Mouse (Mus musculus): Measurements from ENCODE around the gene Tle3.

Tle3 gene

DNA sequence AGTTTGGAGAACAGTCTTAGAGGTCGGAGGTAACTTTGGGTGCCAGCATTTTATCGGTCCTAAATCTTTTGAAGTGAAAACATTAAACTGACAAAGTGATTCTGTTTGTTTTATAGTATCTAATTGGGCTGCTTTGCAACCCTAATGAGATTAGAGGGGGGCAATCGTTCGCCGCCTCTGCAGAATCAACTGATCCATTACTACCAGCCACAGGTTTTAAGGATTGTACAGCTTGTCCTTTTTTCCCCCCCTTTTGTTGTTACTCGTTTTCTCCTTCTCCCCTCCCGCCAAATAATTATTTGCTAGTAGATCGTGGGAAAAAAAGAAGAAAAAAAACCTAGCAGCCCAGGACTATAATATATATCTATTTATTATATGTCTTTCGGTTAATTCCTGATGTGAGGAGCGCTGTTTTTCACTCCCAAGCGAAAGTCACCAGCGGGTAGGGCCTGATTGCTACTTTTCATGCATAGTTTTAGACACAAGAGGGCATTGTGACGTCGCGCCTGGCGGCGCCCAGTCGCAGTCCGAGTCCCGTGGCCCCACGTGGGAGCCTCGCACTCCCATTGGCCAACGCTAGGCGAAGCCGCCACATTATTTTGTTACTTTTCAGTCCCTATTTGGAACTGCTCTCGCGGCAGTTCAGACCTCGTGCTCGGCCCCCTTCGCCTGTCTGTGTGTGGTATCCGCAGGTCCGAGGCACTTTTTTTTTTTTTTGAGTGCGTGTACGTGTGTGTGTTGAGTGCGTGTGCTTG, at the start of gene Tle3:
Gene Tle3 (plus strand): TSS at position 612 of the 755 bp plus-strand sequence.
- DNase-seq (ENCODE audit: low read depth, low spot score), result peak; percentile 99

DNA sequence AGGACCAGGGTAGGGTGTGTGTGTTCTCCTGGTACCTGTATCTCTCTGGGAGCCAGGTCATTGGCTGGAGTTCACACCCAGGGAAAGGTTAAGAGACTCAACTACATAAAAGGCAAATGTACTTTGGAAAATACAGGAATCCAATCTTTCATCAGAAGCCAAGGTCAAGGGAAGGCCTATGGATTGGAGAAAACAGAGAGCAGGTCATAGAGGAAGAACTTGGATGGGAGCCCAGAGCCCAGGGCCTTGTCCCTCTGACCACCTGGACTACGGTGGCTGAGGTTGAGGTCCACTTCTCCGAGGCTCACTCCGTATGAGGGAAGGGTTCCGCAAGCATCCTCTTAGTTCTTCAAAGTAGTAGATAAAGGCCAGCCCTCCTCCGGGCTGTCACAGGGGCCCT, 48.9 kb upstream of the Tle3 start:
- DNase-seq (ENCODE audit: low read depth, low spot score), result no peak

DNA sequence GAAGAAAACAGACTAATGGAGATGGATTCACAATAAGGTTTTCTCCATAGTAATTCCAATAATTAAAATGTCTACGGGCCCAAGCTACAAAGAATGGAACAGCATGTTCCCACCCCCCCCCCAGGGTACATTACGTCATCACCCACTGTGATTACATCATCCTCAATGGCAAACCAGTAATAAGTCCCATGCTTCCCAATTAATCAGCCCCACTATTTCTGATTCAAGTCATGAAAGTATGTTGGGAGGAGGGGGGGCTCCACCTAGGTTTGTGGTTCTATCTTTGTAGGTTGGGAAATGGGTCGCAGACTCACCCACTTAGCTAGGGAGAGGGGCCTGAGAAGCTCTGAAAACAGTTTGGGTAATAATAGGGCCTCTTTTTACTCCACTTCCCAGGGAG, 48.3 kb upstream of the Tle3 start:
- DNase-seq (ENCODE audit: low read depth, low spot score), result no peak

DNA sequence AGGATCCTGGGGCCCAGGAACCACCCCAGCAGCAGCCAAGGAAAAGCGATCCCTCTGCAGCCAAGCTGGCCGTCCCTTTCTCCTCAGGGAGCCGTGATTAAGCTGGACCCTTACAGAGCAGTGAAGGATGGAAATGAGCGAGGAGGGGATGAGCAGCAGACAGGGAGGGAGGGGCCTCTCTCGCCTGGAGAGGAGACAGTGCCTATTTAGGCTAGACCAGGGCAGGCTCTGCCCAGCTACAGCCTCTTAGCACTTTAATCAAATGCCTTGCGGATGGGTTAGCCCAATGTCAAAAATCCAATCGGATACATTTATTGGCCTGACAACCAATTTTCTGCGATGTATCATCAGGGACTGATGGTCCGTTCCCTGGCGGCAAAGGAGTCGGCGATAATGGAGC, 47.8 kb upstream of the Tle3 start:
- no peak for DNase-seq (ENCODE audit: low read depth, low spot score)

DNA sequence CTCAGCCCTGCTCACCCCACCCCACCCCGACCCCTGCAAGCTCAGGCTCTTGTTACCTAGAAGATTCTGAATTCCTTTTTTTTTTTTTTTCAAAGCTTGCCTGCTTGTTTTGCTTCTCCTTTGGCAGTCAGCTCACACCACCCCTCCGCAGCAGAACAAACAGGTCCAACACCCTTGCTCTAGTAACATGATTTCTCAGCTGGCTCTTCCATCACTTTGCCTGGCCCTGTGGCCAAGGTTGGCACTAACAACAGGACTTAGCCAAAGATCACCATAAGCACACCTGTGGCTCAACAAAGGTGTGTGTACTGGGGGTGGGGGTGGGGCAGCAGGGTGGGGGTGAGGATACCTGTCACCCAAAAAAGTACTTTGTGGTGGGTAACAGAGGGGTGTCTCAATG, 47.2 kb upstream of the Tle3 start:
- DNase-seq (ENCODE audit: low read depth, low spot score), result no peak

DNA sequence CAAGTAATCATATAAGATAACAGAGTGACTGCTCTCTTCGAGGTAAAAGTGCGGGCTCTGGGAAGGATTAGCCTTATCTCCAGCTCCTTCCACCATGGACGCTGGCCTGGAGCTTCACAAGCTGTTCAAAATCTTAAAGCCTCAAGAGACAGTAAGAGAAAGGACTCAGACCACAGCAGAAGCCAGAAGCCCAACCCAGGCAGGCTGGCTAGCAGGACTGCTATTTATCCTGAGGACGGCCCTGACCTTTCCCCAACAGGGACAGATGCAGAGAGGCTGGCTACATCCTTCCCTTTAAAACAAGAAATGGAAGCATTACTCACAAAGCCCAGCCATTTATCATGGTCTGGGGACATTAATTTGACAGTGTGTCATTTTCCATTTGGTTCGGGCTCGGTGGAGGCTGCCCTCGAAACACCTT, 46.2 kb upstream of the Tle3 start:
- DNase-seq (ENCODE audit: low read depth, low spot score), result no peak

DNA sequence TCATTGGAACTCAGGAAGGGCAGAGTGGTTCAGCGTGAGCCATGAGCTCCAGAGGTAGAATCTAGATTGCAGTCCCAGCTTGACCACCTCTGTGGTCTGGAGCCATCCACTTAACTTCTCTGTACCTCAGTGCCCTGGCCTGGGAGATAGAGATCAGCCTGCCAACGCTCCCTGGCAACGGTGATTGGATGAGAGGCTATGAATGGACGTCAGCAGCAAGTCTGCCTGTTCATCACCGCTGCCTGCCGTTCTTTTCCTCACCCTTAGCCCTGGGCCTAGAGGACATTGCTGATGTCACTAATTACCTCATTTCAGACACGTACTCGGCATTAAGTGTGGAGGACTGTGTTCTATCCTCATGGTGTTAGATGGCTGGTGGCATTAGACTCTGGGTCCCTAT, 45.2 kb upstream of the Tle3 start:
- DNase-seq (ENCODE audit: low read depth, low spot score), result no peak

DNA sequence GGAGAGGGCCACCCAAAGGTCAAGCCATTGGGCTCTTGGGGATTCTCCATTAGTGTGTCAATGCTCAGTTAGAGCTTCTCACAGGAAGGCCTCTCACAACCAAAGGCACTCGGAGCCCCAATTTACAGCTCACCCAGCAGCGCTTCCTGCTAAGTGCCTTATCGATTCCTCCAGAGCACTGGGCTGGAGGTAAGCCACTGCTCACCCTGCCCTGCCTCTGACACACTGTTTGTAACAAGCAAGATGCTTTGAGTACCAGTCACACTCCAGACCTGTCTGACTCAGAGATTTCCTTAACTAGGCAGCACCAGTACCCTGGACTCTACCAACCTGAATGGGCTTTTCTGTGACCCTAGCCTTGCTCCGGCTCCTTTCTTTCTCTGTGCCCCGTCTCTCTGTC, 44.0 kb upstream of the Tle3 start:
- DNase-seq (ENCODE audit: low read depth, low spot score), result no peak

DNA sequence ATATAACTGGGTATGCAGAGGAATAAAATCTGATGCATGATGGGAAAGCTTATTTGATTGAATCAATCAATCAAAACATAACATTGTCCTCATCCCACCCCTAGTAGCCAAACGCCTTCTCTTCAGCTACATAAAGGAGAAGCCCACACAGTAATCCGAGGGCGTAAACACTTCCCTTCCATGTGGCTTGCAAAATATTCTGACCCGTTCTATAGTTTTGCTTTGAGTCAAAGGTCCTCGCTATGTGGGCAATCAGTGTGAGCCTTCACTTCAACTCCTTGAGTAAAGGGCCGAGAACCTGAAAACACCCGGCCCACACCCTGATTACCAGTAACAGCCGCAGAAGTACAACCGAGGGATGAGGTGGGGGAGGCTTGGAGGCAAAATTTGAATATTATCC, 41.4 kb upstream of the Tle3 start:
- no peak for DNase-seq (ENCODE audit: low read depth, low spot score)

DNA sequence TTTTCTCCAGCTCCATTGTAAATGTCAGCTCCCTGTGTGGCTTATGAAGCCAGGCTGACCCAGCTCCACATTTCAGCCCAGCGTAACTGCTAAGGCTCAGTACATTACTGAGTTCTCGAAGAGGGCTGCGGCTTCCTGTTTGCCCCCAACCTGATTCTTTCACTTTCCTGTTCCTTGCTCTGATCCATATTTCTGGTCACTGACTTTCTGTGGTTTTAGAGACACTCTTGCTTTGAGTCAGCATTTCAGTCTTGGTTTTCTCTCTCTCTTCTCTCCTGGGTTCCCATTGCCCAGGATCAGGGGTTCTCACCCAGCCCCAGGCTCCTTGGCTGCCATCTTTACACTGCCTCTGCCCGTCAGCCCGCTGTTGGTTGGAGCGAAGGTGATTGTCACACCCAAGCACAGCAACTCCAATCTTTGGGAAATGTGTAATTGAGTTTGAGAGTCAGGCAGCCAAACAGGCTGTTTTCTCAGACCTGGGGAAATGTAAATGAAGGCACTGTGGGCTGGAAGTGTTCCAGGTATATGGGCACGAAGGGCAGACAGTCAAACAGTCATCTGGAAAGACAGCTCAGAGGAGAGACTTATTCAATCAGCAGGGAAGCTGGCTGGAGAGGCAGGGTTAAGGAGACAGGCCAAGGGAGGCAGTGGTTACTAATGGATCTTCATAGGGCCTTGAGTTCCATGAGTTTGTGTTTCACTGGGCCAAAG, 39.8 kb upstream of the Tle3 start:
- DNase-seq (ENCODE audit: low read depth, low spot score), result no peak

DNA sequence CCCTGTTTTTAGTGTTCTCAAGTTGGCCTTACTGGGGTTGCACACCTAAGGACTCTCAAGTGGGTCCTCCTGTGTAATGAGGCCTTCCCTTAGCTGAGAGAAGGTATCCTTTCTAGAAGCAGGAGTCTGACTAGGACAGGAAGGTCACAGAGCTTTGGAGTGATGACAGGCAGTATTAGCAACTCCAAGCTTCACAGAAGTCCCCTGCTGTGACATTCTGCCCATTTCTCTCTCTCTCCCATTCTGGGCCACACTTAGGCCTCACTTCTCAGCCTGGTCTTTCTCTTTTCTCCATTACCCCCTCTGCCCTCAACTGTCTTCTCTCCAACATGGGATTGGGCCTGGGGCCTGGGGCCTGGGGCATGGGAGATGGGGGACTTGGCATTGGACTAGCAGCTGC, 36.0 kb upstream of the Tle3 start:
- no peak for DNase-seq (ENCODE audit: low read depth, low spot score)

DNA sequence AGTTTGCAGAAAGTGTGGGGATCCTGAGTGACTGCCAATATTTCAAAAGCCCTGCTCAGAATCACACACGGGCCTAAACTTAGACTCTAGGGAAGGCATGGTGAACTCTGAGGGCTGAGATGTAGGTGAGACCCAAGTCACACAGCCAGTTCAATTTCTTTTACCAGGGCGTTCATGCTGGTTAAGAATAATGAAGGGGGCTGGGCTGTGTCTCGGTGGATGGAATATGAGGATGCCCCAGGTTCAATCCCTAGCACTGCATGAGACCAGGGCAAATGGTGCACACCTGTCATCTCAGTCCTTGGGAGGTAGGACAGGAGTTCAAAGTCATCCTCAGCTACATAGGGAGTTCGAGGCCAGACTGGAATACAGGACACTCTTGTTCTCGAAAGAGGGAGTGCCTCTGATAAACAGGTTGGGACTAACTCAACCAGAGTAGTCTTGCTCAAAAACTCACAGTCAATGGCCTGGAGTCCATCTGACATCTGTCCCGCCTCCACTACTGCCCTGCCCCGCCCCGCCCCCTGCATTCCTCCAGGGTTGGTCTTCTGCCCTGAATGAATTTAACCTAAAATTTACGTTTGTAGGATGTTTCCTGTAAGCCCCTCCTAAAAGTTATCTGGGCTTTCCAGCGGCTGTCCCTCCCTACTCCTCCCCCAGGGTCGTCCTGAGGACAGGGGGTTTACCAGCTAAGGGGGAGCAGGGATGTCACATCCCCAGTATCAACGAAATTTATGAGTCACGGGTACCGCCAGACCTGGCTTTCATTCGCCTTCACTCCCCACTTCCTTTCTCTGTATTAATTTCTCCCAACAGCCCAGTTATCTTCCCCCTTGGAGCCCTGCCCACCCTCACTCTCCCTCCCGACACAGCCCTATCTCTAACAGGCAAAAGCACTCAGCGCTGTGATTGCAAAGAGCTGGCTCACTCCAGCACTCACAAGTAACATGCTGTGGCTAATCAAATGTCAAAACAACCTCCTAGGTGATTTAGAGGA, 35.3 kb upstream of the Tle3 start:
- DNase-seq (ENCODE audit: low read depth, low spot score), result no peak

DNA sequence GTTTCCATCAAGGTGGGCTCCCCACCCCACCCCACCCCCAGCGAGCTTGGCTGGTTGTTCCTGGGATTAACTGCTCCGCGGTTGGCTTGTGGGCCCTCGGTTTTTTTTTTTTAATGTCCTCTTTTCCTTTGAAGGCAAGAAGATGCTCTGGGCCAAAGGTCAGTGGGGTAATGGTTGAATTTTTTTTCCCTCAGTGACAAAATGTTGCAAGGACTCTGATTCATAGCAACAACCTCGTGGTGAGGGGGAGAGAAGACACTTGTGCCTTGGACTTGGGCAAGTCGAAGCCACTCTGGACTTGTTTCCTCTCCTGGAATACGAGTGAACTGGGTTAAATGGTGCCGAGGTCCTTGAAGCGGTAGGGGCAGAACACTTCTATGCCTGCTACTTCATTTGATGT, 34.5 kb upstream of the Tle3 start:
- DNase-seq (ENCODE audit: low read depth, low spot score), result no peak

DNA sequence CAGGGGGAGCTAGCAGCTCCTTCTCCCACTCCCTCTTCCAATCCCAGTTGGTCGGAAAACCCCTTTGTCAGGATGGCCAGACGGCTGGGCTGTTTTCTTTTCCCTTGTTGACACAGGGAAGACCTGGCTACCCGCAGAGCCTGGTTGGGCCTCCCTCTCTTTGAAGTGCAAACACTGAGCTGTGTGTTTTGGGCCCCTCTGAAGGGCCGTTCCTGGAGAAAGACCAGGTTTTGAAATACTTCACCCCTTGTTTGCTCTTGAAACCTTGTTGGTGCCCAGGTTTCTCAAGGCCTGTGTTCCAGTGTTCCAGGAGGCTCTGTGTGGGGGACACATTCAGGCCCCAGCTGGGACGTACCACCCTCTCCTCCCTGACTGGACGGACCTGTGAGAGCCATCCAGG, 32.9 kb upstream of the Tle3 start:
- DNase-seq (ENCODE audit: low read depth, low spot score), result no peak

DNA sequence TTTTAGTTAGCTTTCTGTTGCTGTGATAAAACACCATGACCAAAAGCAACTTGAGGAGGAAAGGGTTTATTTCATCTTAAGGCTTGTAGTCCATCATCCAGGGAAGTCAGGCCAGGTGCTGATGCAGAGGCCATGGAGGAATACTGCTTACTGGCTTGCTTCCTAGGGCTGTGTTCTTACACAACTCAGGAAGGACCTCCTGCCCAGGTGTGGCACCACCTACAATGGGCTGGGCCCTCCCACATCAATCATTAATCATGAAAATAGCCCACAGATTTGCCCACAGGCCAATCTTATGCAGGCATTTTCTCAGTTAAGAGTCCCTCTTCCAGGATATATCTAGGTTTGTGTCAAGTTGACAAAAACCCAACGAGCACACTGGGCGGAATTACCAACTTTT, 31.8 kb upstream of the Tle3 start:
- DNase-seq (ENCODE audit: low read depth, low spot score), result no peak

DNA sequence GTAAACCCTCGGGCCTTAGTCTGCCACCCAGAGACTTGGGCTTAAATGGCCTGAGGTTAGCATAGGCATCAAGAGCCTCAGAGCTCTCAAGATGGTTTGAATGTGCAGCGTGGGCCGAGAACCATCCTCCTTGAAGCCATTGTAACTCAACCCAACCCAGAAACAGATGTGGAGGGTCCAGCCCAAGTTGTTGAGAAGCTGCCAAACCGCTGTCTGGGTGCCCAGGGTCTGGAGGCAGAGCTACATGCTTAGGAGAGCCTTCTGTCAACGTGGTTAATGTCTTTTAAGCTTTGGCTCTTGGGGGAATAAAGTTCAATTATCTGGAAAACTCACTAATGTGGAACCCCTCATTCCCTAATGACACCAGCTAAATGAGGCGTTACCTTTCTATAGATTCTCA, 29.9 kb upstream of the Tle3 start:
- DNase-seq (ENCODE audit: low read depth, low spot score), result no peak

DNA sequence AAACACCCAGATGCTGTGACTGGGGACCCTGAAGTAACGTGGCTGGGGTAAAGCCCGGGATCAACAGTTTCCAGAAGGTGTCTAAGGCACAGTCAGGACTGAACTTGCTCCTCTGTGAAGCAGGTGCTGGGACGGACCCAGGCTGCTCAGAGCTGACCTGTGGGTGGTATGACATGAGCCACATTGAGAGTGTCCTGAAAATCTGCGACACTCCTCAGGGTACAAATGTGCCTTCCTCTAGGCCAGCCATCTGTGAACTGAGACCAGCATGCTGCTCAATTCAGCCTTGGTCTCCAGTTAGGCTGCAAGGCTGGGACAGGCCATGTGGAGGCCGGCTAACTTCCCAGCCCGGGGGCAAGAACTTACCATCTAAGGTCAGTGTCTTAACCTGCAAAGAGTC, 27.5 kb upstream of the Tle3 start:
- DNase-seq (ENCODE audit: low read depth, low spot score), result peak; percentile 42

DNA sequence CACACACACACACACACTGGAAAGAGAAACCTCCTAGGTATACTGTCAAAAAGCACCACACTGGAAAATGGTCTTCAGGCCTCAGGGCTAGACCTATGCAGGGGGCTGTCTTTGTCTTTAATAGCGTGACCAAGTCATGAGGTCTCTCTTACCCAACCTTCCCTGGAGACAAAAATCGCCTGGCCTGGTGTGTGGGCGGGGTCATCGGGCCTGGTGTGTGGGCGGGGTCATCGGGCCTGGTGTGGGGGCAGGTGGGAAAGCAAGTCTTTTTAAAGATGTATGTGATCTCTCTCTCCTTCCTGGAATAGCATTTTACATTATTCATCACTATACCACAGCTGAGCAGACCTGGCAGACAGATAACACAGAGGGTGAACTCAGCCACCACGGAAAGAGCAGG, 25.2 kb upstream of the Tle3 start:
- DNase-seq (ENCODE audit: low read depth, low spot score), result no peak

DNA sequence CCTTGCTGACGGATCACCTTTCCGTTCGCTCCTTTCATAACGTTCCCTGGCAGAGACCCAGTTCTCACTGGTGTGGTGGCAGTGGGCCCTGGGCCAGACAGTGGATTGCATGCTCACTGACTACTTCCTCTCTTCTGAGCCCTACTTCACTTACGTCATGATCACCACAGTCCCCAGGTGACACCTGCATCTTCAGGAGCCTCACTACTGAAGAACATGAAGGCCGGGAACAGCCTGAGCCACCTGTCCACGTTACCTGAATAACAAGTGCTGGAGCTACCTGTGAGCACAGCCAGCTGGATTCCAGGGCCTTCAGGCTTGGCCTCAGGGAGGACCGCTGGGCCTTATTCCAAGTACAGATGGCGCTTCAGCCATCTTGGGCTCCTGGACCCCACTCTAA, 24.1 kb upstream of the Tle3 start:
- DNase-seq (ENCODE audit: low read depth, low spot score), result peak; percentile 53

DNA sequence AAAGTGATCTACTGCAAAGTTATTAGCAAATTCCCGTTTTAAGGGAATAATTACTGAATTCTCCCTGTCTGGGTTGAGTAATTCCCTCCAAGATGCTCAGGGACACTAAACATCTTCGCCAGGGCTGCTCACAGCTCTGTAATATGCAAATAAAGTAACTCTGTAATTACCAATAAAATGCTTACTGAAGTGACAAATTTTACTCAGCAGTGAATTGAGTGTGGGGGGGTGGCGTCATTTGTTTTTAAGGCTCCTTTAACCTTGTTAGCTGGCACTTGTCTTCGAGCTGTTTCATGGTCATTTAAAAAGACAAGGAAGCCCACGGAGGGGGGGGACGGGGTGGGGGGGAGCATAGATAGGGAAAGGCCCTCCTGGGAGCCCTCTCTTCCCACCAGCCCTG, 23.6 kb upstream of the Tle3 start:
- DNase-seq (ENCODE audit: low read depth, low spot score), result no peak

DNA sequence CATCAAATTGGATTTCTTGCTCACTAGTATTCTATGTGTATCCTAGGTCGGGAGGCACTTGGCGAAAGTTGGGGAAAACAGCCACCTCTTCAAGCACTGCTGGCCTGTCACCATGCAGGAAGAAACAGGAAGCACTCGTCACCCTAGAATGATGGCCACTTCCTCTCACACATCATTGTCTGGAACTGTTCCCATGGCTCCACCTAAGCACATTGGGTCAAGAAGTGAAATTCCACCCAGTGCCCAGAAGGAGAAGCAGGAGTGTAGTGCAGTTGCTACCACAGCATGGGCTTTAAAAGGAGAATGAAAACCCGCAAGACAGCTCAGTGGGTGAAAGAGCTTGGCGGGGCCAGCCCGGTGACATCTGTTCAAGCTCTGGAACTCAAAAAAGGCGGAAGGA, 22.5 kb upstream of the Tle3 start:
- DNase-seq (ENCODE audit: low read depth, low spot score), result no peak

DNA sequence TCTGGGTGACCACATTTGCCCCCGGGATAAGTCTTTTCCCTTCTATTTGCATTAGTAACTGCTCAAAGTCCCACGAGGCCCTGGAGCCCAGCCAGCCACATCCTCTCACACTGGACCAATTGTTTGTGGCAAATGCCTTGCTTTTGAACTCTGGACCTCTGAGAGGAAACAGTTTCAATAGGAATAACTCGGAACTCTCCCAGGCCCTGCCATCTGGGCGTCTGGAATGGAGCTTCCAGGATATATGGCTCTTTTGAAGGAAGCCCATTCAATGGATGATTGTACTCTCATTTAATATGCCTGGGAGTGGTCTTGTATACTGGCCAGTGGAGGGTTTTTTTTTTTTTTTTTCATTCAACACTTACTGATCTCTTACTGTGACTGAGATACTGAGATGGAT, 21.0 kb upstream of the Tle3 start:
- DNase-seq (ENCODE audit: low read depth, low spot score), result peak; percentile 39

All from brain, adult 2 months (tissue).